Mouse (Mus musculus) spleen, postnatal 14 days (tissue): ENCODE data around the gene Trim37.
"Not testable (repeated sequence)": the region's sequence is repeated elsewhere in the genome, so short reads cannot be mapped to it uniquely, and the experiment has no call there.

Experiments used
- DNase-seq, 2 experiments: peaks; one replicate each; pipeline ENCODE4 v3.0.0; 2021 to 2022; ENCODE audit warnings: low spot score in 2 of 2

The Trim37 gene

GRCm38 (mm10) chr11:87227056-87227455 is 100.2 kb downstream of the Trim37 start:
- no peak for DNase-seq

- DNase-seq = no peak
Observed at GRCm38 (mm10) chr11:87233377-87233776, 106.5 kb downstream of the Trim37 start.

DNA sequence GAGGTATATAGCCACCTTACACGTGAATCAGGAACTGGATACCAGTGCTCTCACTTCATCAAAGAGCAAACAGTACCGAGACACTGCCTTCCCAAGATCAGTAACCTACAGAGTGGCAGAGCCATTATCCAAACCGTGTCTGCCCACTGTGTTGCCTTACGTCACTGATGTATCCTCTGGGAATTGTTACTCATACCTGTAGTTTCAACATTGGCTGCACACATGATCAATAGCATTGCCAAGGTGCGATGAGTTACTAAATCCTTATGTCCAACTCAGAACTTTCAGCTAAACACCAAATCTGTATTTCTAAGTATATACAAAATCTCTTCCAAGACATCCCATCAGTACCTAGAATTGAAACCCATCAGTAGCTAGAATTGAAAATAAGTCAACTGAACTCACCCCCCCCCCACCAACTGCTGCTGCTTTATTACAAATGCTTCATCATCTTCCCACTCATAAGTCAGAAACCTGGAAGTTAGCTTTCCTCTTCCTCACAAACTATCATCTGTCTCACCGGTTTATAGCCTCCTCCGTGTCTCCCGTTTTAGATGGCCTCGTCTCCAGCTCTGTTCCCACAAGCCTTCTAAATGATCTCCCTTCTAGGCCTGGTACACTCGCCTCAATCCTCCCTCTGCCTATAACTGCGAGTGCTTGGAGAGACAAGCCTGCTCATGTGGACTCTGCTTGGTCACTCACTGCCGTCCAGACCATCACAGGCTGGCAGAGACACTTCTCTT is 108.0 kb downstream of the Trim37 start:
- DNase-seq = no peak

GRCm38 (mm10) chr11:87235486-87235872 is 108.6 kb downstream of the Trim37 start:
- DNase-seq = no peak

DNA sequence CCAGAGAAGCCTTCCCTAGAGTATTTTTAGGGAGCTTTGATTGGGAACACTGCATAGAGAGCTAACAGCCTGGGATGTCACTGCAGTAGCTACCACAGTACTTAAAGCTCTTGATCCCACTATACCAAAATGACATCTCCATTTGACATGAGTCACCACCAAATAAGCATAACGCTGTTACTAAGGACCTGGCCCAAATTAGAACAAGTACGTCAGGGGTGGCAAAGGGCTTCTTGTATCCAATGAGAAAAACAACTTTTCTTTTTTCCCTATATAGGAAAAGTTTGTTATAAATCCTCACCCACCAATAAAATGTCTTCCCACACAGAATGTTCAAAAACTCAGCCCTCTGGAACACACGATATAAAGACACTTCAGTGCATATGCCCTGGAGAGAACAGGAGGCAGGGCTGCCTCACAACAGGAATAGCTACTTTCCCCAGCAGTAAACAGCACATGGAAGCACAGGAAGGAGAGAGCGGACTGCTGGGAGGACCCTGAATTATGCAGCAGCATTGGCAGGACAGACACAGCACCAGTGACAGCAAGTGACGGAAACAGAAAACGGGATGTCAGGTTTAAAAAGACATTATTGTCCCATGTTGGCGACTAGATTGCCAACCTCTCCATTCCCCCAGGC is 112.1 kb downstream of the Trim37 start:
- DNase-seq = no peak

- no peak for DNase-seq
Observed at GRCm38 (mm10) chr11:87240141-87240832, 113.4 kb downstream of the Trim37 start.

GRCm38 (mm10) chr11:87240833-87241215 is 113.9 kb downstream of the Trim37 start:
- DNase-seq = no peak

- DNase-seq = no peak
Observed at GRCm38 (mm10) chr11:87241256-87241655, 114.4 kb downstream of the Trim37 start.

DNA sequence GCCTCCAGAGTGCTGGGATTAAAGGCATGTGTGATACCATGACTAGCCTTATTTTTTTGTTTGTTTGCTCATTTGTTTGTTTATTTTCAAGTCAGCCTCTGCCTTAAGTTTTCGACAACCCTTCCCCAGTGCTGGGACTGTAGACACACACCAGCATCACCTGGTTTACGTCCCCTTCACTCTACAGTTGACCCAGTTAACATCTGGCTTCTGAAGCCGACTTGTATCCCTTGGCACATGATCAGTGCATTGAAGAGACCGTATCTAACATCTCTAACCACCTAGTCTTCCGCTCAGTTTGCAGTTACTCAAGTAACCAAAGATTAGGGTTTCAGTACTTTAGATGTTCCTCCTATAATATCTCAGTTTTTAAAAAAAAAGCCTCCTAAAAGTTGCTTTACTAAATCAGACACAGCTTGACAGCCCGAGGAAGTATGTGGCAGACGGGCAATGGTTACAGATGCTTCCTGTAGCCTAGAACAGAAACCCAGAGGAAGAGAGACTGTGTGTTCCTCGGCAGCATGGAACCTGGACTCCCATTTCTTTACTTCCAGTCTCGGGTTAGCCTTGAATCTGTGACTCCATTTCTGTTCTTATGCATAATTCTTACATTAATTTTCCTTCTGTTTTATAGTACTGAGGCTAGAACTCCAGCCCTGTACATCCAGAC is 118.4 kb downstream of the Trim37 start:
- no peak for DNase-seq

DNA sequence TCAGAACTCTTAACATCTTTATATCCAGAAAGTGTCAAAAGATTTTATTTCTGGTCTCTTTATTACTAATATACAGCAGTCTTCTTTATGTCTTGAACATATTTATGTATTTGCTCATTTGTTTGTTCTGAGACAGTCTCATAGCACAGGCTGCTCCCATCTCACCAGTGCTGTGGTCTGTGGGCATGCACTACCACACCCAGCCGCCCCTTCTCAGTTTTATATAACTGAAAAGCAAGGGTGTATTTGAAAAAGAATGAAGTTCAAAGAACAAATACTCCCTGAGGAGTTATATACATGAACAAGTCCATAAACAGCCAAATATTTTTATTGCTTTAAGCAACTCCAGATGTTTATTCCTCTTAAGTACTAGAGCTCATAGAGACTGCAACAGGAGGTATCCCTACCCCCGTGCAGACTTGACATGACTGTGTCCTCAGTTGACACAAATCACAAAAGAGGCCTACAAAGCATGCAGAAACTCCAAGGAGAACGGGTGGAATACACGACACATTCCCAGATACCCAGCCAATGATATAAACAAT is 119.3 kb downstream of the Trim37 start:
- DNase-seq = no peak

DNA sequence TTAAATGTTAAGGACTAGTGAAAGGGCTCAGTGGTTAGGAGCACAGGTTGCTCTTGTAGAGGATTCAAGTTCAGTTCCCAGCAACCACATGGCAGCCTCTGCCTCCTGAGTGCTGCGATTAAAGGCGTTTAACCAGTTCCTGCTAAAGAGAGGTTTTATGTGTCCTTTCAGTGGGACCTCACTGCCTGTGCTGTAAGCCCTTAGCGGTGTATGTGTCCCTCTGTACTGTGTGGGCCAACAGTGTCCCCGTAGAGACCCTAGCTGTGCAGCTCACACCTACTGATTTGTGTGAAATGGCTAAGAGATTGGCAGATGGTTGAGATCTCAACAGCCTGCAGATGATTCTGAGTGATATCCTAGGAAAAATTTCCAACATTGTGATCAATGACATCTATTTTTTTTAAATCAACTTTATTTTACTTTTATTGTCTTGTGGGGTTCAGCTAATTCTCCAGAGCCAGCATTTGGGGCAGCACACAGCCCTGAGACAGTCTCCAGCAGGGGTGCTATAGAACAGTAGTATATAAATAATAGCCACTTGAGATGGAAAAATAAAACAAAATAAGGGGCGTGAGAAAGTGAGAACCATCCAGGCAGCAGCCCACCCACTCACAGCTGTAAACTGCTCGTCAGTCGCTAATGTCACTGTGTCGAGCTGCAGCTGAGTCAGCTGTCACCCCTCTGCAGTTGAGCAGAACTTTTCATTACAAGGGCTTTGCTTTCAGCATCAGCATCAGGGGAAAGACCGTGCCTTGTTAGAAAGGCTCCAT is 120.0 kb downstream of the Trim37 start:
- DNase-seq = no peak

- no peak for DNase-seq
Observed at GRCm38 (mm10) chr11:87247494-87247866, 120.6 kb downstream of the Trim37 start.

DNA sequence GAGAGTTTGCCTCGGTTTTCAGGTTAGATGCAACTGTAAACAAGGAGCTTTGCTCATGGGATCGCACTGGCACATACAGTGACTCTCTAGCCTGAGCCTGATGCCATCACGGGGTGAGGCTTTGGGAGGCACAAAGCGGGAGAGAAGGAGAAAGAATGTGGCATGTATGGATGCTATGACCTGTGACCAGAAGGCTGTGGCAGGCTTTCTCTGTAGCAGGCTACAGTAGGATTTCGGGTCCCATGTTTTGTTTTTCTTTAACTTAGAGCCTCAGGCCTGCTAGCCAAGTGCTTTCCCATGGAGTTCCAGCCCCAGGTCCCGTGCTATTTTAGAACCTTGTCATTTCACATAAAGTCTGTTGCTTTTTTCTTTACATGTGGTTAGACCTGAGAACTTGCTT is 123.3 kb downstream of the Trim37 start:
- no peak for DNase-seq

GRCm38 (mm10) chr11:87253294-87253693 is 126.4 kb downstream of the Trim37 start:
- no peak for DNase-seq

DNA sequence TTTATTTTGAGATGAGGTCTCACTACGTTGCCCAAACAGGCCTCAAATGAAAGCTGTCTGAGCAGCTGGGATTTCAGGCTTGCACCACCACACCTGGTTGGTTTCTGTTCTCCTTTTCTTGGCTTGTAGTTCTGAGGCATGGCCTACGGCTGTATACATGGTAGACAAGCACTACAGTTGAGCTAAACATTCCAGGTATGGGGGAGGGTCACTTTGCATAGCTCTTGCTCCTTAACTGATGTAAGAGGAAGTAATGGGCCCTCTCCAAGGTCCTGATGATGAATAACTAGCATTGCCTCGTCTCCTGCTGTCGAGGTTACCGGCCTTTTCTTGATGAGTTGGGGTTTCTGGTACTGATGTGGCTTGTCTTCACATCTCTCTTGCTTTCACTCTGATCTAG is 127.3 kb downstream of the Trim37 start:
- DNase-seq = no peak

- no peak for DNase-seq
Observed at GRCm38 (mm10) chr11:87257282-87257681, 130.4 kb downstream of the Trim37 start.

DNA sequence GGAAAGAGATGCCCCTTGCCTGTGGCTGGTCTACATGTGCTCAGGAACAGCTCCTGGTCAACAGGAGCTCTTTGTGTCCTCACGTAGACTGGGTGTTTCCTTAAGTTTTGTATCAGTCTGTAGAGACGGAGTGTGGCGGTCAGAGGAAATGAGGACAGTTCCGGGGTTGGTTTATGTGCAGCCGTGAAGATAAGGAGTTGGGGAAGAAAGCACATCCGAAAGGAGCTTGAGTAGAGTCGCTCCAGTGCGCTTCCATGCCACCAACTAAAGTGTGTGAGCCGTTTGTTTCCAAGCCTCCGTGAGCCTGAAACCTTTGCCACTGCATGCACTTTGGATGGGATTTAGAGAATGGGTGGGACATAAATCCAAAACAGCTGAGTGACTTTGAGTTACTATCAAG is 132.9 kb downstream of the Trim37 start:
- DNase-seq = no peak

- DNase-seq = not testable (repeated sequence)
Observed at GRCm38 (mm10) chr11:87261705-87262104, 134.8 kb downstream of the Trim37 start.

DNA sequence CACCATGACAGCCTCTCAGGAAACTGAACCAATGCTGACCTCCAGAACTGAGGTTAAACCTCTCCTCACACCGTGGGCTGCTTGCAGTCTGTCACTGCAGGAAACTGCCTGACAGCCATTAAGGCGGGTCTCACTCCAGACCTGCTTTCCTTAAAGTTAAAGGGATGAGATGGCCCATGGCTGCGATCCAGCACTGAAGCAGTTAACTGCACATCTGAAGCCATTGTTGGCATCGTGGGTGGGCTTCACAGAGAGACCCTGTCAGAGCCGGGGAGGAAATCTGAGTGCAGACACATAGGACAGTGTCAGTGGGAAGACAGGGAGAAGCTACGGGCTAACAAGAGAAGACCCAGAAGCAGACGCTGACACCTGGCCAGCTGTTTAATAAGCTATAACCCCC is 137.1 kb downstream of the Trim37 start:
- DNase-seq = no peak

DNA sequence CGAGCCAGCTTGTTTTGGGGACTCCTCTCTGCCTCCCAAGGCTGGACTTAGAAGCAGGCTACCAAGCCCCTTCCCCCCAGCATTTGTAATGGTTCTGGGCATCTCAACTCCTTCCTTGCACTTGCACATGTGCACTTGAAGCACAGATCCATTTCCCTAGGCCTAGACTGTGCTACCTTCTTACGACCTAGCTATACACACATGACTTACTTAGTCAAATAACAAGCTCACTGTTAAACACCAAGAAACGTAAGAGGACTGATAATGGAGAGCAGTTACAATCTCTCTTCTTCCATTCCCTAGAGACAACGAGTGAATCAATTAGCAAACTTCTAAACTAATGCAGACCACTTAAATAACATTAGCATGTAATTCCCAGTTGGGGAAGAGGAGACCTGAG is 139.4 kb downstream of the Trim37 start:
- no peak for DNase-seq

DNA sequence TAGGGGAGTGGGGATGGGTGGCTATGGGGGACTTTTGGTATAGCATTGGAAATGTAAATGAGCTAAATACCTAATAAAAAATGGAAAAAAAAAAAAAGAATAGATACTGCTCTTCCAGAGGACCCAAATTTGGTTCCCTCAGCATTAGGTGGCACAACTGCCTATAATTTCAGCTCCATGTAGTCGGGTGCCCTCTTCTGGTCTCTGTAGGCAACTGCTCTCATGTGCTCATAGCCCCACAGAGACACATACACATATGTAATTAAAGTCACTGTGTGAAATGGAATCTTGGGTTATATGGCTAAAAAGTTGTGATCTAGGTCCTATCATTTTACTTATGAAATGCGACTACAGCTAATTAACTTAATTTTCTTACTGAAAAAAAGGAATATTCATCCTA is 141.9 kb downstream of the Trim37 start:
- DNase-seq = no peak
